Mouse (Mus musculus) small intestine, adult 2 months (tissue): ENCODE data around the gene Sbf2.

Source experiments
- CTCF ChIP-seq: fragments of 200-500 bp; IDR thresholded peaks from 2 replicates; pipeline ENCODE4 v1.5.1; 2012; ENCODE audit warnings: low read depth, mild to moderate bottlenecking, control low read depth, inconsistent platforms, low read length, moderate library complexity, mixed read lengths; ENCODE audit not compliant: insufficient replicate concordance, insufficient read length; ENCODE audit errors: extremely low read depth
- POLR2A ChIP-seq: fragments of 200-500 bp; IDR thresholded peaks from 2 replicates; pipeline ENCODE4 v1.6.1; 2012; ENCODE audit warnings: low read depth, mild to moderate bottlenecking, control low read depth, inconsistent platforms, low read length, moderate library complexity

GRCm38 (mm10) chr7:110638305-110639110 lies 23.8 kb upstream of the Sbf2 start:
- no peak for TF ChIP-seq POLR2A
- no peak for TF ChIP-seq CTCF
